Mouse (Mus musculus): ENCODE measurements at regions not wholly inside any gene's neighbourhood (a gene's known extent, or its start where the extent isn't known, plus 50 kb on each side); places are given as distances from the start of the nearest gene placed in this dataset.

GRCm38 (mm10) chr6:134320379-134320932 lies 75.7 kb upstream of the Bcl2l14 start:
- DNase-seq = peak in 1 of 2 experiments; percentile 31

GRCm38 (mm10) chr6:134324001-134324400 lies 72.1 kb upstream of the Bcl2l14 start:
- DNase-seq = no peak

GRCm38 (mm10) chr6:134325564-134325963 lies 70.6 kb upstream of the Bcl2l14 start:
- no peak for DNase-seq

- no peak for DNase-seq
Measured at GRCm38 (mm10) chr6:134329550-134330299, 66.4 kb upstream of the Bcl2l14 start.

GRCm38 (mm10) chr6:134330300-134330640 lies 65.8 kb upstream of the Bcl2l14 start:
- DNase-seq = no peak

- DNase-seq = no peak
Measured at GRCm38 (mm10) chr6:134332718-134333432, 63.2 kb upstream of the Bcl2l14 start.

GRCm38 (mm10) chr6:134335711-134336110 lies 60.4 kb upstream of the Bcl2l14 start:
- peak; percentile 19 to 44 for DNase-seq

- DNase-seq = peak; percentile 42 to 58
Measured at GRCm38 (mm10) chr6:134342796-134343605, 53.1 kb upstream of the Bcl2l14 start.

GRCm38 (mm10) chr6:134343606-134343901 lies 52.6 kb upstream of the Bcl2l14 start:
- no peak for DNase-seq

Measured in cerebellum, postnatal 10 days (tissue).